Mouse (Mus musculus) layer of hippocampus, adult 6 months (tissue): Measurements from ENCODE around the gene Usp18. TPM values are rescaled to one million over a fixed set of nuclear protein-coding genes. Genes with fewer than 3 reads are reported as not detected.

Source experiments
- long read RNA-seq, 2 experiments: library from polyadenylated mRNA; unstranded; transcript quantifications; one replicate each; pipeline ENCODE4 v2.0.0; 2019 to 2020
- polyA plus RNA-seq: library from polyadenylated mRNA; unstranded; fragments of <200 nt; fragmentation: Nextera tagmentation; gene quantifications from 2 replicates; pipeline ENCODE4 v1.2.3, GENCODE M21; 2021

Gene Usp18
- polyA plus RNA-seq = 2.2 and 3.8 TPM in 2 replicates
- long read RNA-seq, experiment 1, partial matches to known transcripts = 0 of 5 reads
- long read RNA-seq, experiment 1, other reads (novel, unspliced or antisense) = 1 of 5 reads
- long read RNA-seq, experiment 2, transcript Usp18-201 (11 exons, 1,771 nt) = major isoform, 9 of 9 reads
- long read RNA-seq, experiment 2, partial matches to known transcripts = 0 of 9 reads
- long read RNA-seq, experiment 2, other reads (novel, unspliced or antisense) = 0 of 9 reads

DNA sequence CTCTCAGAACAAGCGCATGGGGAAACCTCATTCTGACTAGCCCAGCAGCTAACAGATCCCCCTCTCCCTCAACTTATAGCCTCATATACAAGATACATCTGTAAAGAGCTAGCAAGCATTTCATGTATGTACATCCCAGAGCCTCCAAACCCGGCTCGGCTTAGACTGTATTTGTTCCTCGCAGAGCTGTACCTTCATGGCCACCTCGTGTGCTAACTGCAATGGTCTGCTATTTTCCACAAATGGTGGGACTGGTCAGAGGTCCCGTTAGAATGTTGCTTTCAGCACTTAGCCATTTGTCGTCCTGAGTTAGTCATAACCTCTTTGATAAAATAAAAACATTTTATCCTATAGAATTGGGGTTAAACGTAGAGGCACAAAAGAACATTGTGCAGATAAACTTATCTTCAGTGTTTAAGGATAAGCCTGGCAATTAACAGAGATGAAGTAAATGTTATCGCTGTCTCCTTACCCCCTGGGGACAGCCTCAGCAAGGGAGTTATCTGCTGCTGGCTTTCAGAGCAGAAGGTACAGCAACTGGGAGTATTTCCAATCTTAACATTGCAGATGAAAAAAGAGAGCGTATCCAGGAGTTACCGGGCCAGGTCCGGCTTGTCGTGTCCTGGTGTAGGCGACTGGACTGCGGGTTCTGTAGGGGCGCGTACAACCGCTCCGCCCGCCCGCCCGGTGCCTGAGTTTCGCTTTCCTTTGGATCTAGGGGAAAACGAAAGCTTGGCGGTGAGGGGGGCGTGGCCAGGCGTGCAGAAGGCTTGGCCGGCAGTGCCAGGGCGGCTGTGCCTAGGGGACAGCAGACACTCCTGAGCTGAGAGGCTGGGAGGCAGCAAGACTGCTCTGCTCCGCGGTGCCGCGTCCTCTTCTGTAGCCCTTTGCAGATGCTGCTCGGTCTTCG is at the start of gene Usp18:
Gene Usp18 (plus strand): TSS at position 780 of the 910 bp plus-strand sequence.

DNA sequence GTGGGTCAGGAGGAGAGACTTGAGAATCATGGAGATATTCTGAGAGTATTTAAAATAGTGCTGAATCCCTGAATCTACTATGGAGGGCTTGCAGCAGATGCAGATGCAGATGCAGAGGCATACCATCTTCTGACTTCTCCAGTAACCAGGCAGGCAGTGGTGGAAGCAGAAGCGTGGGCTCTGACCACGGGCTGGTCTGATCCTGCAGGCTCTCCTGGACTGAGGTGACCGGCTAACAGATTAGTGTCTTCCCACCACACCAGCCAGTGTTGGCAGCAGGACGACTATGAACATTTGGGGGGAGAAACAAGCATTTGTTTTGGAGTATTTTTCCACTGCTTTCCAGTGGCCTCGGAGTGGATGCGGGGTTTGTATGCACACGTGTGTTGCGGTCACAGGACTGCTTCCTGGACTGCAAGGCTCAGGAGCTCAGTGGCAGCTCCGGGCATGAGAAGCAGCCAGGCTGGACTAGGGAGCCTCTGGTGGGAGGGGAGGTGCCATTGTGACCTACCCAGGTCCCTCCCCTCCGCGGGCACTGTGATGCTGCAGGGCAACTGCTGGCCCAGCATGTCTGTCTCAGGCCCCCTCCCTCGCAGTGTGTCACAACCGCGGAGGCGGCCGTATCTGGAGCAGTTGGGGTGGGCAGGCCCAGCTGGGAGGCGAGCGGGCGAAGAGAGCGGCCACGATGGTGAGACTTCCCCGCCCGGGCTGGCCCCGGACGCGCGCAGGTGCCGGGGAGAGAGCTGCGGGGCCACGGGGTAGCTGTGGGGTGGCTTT is 35.4 kb upstream of the Usp18 start, which contains the start of gene Tuba8:
Gene Tuba8 (plus strand): TSS at position 548 of the 777 bp plus-strand sequence.

DNA sequence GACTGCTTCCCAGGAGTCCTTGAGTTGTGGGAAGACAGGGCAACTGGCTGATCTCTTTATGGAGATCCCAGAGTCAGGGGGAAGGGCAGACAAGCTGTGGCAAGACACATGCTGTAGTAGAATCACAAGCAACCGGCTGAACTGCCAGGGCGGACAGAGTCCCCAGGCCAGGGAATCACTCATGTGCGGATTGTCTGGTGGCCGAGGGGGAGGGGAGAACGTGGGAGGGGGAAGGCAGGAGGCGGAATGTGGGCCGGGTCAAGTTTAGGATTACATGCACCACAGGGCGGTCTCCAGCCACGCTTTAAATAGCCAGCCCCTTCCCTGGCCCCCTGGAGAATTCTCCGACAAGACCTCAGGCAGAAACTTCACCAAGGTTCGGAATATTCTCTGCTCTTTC is 54.2 kb downstream of the Usp18 start, which contains the start of gene Slc6a13:
Gene Slc6a13 (plus strand): TSS at position 274 of the 400 bp plus-strand sequence.

Other genes with a start within 250 kb of the Usp18 start
- 8.2 and 8.6 TPM in 2 replicates for gene Mical3, start 114.9 kb upstream of the Usp18 start, polyA plus RNA-seq
- 1.3 and 1.5 TPM in 2 replicates for gene Pex26, start 62.2 kb upstream of the Usp18 start, polyA plus RNA-seq
- 11.3 and 11.7 TPM in 2 replicates for gene Tuba8, start 35.2 kb upstream of the Usp18 start, polyA plus RNA-seq
- 8.0 and 18.8 TPM in 2 replicates for gene Slc6a13, start 54.3 kb downstream of the Usp18 start, polyA plus RNA-seq
- 0.23 and 0.84 TPM in 2 replicates for gene Slc6a12, start 97.2 kb downstream of the Usp18 start, polyA plus RNA-seq
- gene Iqsec3, start 227.8 kb downstream of the Usp18 start, polyA plus RNA-seq = 21.0 and 23.9 TPM in 2 replicates